Mouse (Mus musculus): ENCODE data around the gene Tbc1d9b. TPM values are rescaled to one million over a fixed set of nuclear protein-coding genes. Genes with fewer than 3 reads are reported as not detected.

The Tbc1d9b gene
- total and polyA plus RNA-seq, 2 experiments = 19.5 to 30.5 TPM

- Histone ChIP-seq H3K9ac (ENCODE audit: low read depth, low read length) (peak within 1 kb of the TSS; percentile 97), H3K4me3 (ENCODE audit: insufficient read depth, low read depth, low read length) (peak within 1 kb of the TSS; percentile 92), H3K27me3 (ENCODE audit: control insufficient read depth, insufficient read depth, low read length) (no peaks in the 10 kb centered on the region), H3K79me2 (ENCODE audit: control insufficient read depth, insufficient read depth, low read length) (peaks cover 14% of the 10 kb centered on the region; the same call in 1 of the 2 replicates), H3K36me3 (ENCODE audit: control insufficient read depth, insufficient read depth, low read length) (peaks cover 28% of the 10 kb centered on the region), H3K27ac (replicated peaks; ENCODE audit: insufficient read depth, low read depth, low read length) (peak within 1 kb of the TSS; percentile 96), H3K4me1 (ENCODE audit: control insufficient read depth, insufficient read depth, low read length) (peaks cover 45% of the 10 kb centered on the region)
- DNase-seq (ENCODE audit: extremely low read depth, low read depth, low spot score) = peak; percentile 61
- TF ChIP-seq CTCF (IDR thresholded peaks at IDR 0.05; ENCODE audit: low read depth, low read length) (no peak), POLR2A (IDR thresholded peaks at IDR 0.05; ENCODE audit: extremely low read depth, insufficient read depth, low read length) (peak; percentile 99)
- WGBS = under 1% methylated on average over 48 of the region's 48 CpGs
These were observed 79.4 kb downstream of the Tbc1d9b start, which contains the start of the genes Sqstm1 and Mgat4b for GRCm38 (mm10) chr11:50210505-50211151. TSS of gene Sqstm1 (minus strand) at chr11:50210827. TSS of gene Mgat4b (plus strand) at chr11:50210890.

- TF ChIP-seq CTCF (IDR thresholded peaks at IDR 0.05; ENCODE audit: low read depth, low read length) (no peak), POLR2A (IDR thresholded peaks at IDR 0.05; ENCODE audit: extremely low read depth, insufficient read depth, low read length) (no peak)
- Histone ChIP-seq H3K27ac (replicated peaks; ENCODE audit: insufficient read depth, low read depth, low read length) (peak overlapping the region; percentile 96), H3K27me3 (ENCODE audit: control insufficient read depth, insufficient read depth, low read length) (no peaks in the 10 kb centered on the region), H3K9ac (ENCODE audit: low read depth, low read length) (peak overlapping the region; percentile 80), H3K4me3 (ENCODE audit: insufficient read depth, low read depth, low read length) (peak overlapping the region; percentile 92), H3K36me3 (ENCODE audit: control insufficient read depth, insufficient read depth, low read length) (peaks cover 19% of the 10 kb centered on the region), H3K4me1 (ENCODE audit: control insufficient read depth, insufficient read depth, low read length) (peaks cover 38% of the 10 kb centered on the region), H3K79me2 (ENCODE audit: control insufficient read depth, insufficient read depth, low read length) (peaks cover 14% of the 10 kb centered on the region; the same call in 1 of the 2 replicates)
- WGBS = 73% methylated on average over 3 of the region's 3 CpGs
- peak; percentile 74 for DNase-seq (ENCODE audit: extremely low read depth, low read depth, low spot score)
These were observed 80.3 kb downstream of the Tbc1d9b start for GRCm38 (mm10) chr11:50211322-50212059.

GRCm38 (mm10) chr11:50212060-50212739, 81.0 kb downstream of the Tbc1d9b start:
- Histone ChIP-seq H3K27ac (replicated peaks; ENCODE audit: insufficient read depth, low read depth, low read length) (peak overlapping the region; percentile 96), H3K4me3 (ENCODE audit: insufficient read depth, low read depth, low read length) (no peak overlapping the region), H3K9ac (ENCODE audit: low read depth, low read length) (0 out of 2 replicates have a peak overlapping the region, but pooled peaks have one; percentile 37), H3K36me3 (ENCODE audit: control insufficient read depth, insufficient read depth, low read length) (peaks cover 12% of the 10 kb centered on the region; the same call in 1 of the 2 replicates), H3K27me3 (ENCODE audit: control insufficient read depth, insufficient read depth, low read length) (no peaks in the 10 kb centered on the region), H3K4me1 (ENCODE audit: control insufficient read depth, insufficient read depth, low read length) (peaks cover 31% of the 10 kb centered on the region), H3K79me2 (ENCODE audit: control insufficient read depth, insufficient read depth, low read length) (peaks cover 12% of the 10 kb centered on the region; the same call in 1 of the 2 replicates)
- WGBS = 34% methylated on average over 3 of the region's 3 CpGs
- DNase-seq (ENCODE audit: extremely low read depth, low read depth, low spot score) = peak; percentile 68
- TF ChIP-seq CTCF (IDR thresholded peaks at IDR 0.05; ENCODE audit: low read depth, low read length) (no peak), POLR2A (IDR thresholded peaks at IDR 0.05; ENCODE audit: extremely low read depth, insufficient read depth, low read length) (no peak)

- Histone ChIP-seq H3K27me3 (ENCODE audit: control insufficient read depth, insufficient read depth, low read length) (no peaks in the 10 kb centered on the region), H3K36me3 (ENCODE audit: control insufficient read depth, insufficient read depth, low read length) (peaks cover 4% of the 10 kb centered on the region; the same call in 1 of the 2 replicates), H3K79me2 (ENCODE audit: control insufficient read depth, insufficient read depth, low read length) (peaks cover 11% of the 10 kb centered on the region; the same call in 1 of the 2 replicates), H3K4me3 (ENCODE audit: insufficient read depth, low read depth, low read length) (peak overlapping the region; percentile 2; the same call in 1 of the 2 replicates), H3K9ac (ENCODE audit: low read depth, low read length) (peak overlapping the region; percentile 37), H3K4me1 (ENCODE audit: control insufficient read depth, insufficient read depth, low read length) (peaks cover 22% of the 10 kb centered on the region), H3K27ac (replicated peaks; ENCODE audit: insufficient read depth, low read depth, low read length) (peak overlapping the region; percentile 96)
- peak; percentile 71 for DNase-seq (ENCODE audit: extremely low read depth, low read depth, low spot score)
- WGBS = 11% methylated on average over 11 of the region's 11 CpGs
- no peak for TF ChIP-seq POLR2A (IDR thresholded peaks at IDR 0.05; ENCODE audit: extremely low read depth, insufficient read depth, low read length)
- no peak for TF ChIP-seq CTCF (IDR thresholded peaks at IDR 0.05; ENCODE audit: low read depth, low read length)
These were observed 81.9 kb downstream of the Tbc1d9b start for GRCm38 (mm10) chr11:50212848-50213758.

- H3K79me2 ChIP-seq (ENCODE audit: control insufficient read depth, insufficient read depth, low read length) = peaks cover 5% of the 10 kb centered on the region; the same call in 1 of the 2 replicates
- 89% methylated on average over 6 of the region's 6 CpGs for WGBS
- peaks cover 17% of the 10 kb centered on the region for H3K4me1 ChIP-seq (ENCODE audit: control insufficient read depth, insufficient read depth, low read length)
- no peak overlapping the region for H3K4me3 ChIP-seq (ENCODE audit: insufficient read depth, low read depth, low read length)
- no peak for DNase-seq (ENCODE audit: extremely low read depth, low read depth, low spot score)
- H3K36me3 ChIP-seq (ENCODE audit: control insufficient read depth, insufficient read depth, low read length) = no peaks in the 10 kb centered on the region
- no peaks in the 10 kb centered on the region for H3K27me3 ChIP-seq (ENCODE audit: control insufficient read depth, insufficient read depth, low read length)
- no peak for TF ChIP-seq CTCF (IDR thresholded peaks at IDR 0.05; ENCODE audit: low read depth, low read length)
- no peak overlapping the region for H3K27ac ChIP-seq (replicated peaks; ENCODE audit: insufficient read depth, low read depth, low read length)
- no peak overlapping the region for H3K9ac ChIP-seq (ENCODE audit: low read depth, low read length)
These were observed 83.4 kb downstream of the Tbc1d9b start for GRCm38 (mm10) chr11:50214631-50215030.

Data from liver, adult 2 months (tissue).